Mouse (Mus musculus) naive thymus-derived CD4-positive, alpha-beta T cell, adult 2 months (primary cell): Measurements from ENCODE around the gene Prkg1.
"Not testable (repeated sequence)": the region's sequence is repeated elsewhere in the genome, so short reads cannot be mapped to it uniquely, and the experiment has no call there.

ENCODE experiments used
- DNase-seq: peaks from one replicate; pipeline ENCODE4 v3.0.0-alpha.2; 2011; ENCODE audit warnings: low read depth

Gene Prkg1

DNA sequence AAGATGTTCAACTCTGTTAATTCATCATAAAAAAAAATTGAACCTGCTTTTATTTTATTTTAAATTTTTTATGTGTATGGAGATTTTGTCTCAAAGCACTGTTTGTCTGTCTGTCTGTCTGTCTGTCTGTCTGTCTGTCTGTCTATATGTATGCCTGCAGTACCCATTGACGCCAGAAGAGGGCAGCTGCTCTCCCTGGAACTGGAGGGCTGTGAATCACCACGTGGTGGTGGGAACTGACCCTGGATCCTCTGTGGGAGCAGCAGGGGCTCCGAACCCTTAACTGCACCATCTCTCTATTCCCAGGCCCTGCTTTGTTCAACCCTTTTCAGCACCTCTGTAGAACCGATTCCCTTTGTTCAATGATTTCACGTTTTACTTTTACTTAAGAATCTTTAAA is 338.7 kb downstream of the Prkg1 start:
- peak; percentile 6 for DNase-seq

DNA sequence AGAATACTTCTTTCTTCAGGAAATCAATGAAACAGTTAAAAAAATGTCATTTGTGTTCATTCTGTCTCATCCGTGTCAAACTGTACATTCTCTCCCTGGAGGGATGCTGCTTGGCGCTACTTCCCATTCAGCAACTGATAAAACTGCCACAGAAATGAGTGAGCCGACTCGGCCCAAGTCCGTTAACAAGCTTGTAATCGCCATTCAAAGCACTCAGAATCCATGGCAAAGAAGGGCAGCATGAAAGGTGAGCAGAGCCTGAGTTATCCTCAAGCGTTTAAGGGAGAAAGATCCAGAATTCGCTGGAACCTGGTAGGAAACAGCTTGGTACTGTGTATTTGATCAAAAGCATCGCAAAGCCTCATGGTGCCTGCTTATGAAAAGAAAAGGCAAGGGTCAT is 339.6 kb downstream of the Prkg1 start:
- no peak for DNase-seq

DNA sequence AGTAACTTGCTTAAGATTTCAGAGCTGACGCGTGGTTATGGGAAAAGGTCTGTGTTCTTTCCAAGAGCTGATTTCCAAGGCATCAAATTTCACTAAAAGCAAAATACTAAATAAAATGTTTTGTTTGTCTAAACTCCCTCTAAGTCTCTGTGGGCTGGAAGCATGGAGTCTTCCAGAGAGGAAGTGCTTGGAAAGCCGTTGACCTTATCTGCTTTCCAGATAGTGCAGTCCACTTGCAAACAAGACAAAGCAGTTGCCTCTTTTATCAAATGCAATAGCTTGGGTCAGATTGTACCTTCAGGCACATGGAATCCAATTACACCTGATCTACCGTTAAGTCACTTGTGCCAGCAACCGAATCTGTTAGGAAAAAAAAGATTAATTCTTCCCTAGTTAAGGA is 340.5 kb downstream of the Prkg1 start:
- no peak for DNase-seq

DNA sequence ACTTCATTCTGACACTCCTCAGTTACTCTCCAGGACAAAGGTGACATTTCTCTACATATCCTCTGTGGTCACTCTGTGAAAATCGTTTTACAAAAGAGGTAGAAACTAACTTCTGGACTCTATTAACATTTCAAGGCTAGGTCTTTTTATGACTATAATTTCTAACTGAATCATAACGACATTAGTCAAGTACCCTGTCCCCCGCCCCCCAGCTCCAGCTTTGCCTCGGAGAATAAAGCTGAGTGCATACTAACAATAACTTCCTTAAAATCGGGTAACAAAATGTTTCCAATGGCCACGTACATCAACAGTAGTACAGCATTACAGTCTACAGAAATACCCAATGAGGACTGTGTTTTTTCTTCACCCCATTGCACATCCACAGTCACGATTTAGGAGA is 351.3 kb downstream of the Prkg1 start:
- DNase-seq, result no peak

DNA sequence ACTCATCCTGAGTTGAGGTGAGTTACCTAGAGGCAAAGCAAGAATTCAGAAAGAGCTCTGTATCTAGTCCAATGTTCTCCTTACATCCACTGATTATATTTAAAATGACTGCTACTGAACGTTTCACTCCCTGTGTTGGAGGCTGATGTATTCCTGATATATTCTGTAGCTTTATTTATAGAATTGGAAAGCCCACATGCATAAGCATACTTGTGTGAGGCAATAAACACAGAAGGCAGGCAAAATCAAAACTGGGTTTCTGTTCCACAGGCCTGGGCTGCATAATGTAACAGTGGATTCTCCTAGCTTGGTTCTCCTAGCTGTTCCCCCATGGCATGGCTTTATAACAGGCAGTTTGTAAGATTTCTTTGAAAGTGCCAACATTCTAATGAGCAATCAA is 368.7 kb downstream of the Prkg1 start:
- no peak for DNase-seq

DNA sequence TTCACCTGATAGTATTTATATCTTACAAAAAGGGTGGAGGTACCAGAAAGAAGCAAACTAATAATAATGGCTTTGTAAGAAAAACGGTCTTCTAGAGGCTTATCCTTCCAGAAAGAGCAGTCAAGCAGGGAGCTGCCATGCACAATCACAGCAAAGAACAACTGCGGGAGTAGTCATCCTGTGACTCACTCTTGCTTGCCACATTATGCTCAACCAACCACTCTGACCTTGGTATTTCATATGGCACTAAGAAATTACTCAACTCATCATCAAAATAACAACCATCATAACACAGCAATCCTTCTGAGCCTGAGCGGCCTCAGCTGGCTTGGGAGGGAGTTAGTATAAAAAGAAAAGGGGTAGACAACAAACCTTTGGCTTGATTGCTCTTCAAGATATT is 379.5 kb downstream of the Prkg1 start:
- no peak for DNase-seq

DNA sequence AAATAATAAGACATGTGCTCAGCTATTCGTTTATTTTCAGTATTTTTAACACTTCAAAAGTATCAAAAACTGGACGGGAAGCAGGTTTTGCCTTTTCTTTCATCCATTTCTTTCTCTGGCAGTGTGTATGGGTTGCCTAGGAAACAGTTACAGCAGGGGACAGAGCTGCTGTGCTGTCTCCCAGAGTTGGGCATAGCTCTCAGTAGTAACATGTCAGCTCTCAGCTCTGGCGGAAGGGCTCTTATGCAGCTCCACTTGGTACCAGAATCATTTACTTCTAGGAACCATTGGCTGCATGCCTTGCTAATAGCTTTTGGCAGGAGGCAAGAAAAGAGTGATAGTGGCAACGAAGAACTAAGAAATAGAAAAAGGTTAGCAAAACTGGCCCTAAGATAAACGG is 381.0 kb downstream of the Prkg1 start:
- no peak for DNase-seq

DNA sequence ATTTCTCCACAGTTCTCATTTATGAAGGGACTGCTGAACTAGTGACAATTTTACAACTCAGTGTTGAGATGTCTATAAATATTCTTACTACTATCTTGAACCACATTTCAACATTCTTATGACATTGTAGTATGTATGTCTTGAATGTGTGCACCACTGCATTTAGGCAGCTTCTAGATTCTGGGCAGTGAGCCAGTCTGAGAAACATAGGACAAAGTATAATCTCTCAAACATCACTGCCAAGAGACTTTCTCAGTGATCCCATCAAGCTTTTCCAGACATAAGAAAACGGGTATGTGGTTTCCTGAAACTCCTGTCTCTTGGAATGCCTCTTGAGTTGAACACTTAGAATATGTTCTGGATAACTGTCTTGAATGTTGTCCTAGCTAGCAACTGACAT is 394.7 kb downstream of the Prkg1 start:
- DNase-seq, result no peak

DNA sequence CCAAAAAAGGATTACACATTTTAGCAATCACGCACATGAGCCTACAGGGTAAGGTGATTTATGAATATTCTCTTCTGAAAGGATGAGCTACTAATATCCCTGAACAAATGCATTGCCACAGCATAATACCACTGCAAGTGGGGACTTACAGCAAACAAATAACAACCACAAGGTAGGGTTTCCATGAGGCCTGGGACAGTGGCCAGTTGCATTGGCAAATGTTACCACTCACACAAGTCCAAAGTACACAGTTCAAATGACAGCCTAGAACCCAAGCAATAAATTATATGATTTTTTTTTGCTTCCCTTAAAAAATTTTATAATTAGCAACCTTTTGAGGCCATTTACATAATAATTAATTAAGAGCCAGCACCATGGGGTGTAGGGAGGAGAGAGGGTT is 395.7 kb downstream of the Prkg1 start:
- DNase-seq, result no peak

DNA sequence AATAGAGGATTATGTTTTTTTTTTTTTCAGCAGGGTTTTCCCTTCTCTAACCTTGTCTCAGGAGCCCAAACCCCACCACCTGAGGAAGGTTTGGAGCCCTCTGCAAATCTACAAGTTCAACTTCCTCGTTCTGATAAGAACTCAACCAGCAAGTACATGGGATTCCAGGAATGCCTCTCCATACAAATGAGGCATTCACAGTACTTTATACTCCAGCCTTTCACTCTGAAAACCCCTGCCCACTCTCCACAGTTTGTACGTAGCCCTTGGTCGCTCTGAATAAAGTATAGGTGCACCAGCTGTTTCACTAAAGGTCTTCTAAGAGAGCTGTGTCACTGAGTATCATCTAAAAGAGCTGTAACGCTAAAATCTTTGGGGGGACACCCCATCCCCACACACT is 402.8 kb downstream of the Prkg1 start:
- no peak for DNase-seq

DNA sequence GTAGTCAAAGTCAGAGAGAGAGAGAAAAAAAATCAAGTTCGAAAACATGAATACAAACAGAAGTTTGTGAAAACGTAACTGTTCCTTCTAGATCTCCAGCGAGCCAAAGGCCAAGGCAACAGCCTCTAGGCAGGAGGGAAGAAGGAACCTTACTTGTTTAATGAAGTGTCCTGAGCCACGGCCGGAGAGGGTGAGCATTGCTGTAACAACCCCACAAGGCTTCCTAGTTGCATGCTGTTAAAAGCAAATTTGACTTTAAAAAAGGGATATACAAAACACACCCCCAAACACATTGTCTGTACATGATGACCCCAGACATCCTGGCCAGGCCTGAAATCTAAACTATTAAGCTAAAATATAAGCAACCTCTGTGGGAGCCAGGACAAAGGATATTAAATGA is 403.3 kb downstream of the Prkg1 start:
- DNase-seq, result no peak

DNA sequence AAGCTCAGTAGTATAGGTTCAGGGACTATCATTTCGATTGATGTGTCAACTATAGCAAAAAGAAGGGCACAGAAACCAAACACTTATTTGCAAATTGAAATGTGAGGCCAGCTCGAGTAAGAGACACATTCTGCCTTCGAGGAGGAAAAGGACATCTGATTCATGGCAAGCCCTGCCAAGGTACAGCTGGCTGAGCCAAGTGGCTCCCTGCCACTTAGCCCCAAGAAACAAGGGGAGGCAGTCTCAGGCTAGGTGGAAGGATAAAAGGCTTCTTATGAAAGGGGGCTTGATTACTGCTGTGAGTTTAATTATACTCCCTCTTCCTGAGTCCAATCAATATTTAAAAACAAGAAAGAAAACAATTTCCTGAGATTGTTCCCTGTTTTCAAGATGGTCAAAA is 403.7 kb downstream of the Prkg1 start:
- no peak for DNase-seq

DNA sequence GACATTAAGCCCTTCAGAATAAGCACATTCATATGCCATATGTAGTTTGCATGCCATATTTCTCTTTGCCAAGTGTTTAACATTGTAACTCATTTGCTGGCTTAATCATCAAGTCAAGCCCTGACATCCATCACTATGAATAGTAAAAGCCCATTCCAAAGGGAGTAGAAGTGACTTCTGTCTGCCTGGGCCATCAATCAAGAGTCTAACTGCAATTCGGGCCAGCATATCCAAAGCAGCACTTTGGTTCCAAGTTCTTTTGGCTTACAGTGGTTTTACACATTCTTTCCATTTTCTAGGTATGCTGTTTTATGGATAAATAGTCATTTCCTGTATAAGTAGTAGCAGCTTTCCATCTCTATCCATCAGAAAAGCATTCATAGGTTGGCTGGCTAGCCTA is 409.9 kb downstream of the Prkg1 start:
- DNase-seq, result no peak

DNA sequence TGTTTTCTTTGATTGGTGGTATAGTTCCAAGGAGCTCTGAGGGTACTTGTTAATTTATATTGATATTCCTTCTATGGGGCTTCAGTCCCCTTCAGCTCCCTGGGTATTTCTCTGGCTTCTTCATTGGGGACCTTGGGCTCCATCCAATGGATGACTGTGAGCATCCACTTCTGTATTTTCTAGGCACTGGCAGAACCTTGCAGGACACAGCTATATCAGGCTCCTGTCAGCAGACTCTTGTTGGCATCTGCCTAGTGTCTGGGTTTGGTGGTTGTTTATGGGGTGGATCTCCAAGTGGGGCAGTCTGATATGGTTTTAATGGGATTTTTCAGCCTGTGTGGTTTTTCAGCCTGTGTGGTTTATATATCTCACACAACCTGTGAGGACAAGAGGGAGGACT is 412.0 kb downstream of the Prkg1 start:
- not testable (repeated sequence) for DNase-seq

DNA sequence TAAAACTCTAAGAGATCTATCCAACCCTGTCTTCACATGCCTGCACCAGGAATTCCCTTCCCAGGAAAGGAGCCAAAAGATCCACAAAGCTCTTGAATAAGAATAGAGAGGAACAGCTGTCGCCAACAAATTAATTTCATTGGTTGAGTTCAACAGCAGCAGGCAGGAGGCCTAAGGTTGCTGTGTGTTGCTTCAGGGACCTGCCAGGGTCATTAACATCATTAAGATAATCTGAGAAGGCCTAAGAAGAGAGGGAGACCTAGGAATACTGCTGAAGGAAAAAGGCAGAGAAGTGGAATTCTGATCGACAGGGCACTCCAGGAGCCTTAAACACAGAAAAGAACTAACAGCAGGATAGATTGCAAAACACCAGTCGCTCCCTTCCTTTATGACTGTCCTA is 413.0 kb downstream of the Prkg1 start:
- DNase-seq, result no peak

DNA sequence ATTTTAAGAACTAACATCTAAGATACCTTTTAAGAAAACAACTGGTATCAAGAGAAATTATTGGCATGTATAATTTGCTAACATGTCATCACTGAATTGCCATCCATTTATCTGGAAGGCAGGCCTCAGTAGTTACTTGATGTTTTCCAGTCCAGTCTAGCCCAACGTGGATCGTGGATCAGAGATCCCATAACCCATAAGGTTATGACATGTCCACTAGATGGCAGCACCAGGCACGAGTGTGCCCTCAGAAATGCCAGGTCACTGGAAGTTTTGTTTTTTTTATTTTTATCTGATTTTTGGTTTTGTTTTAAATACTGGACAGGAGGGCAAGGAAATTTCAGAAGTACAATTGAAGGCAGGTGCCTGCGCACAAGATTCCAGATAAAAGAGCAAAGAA is 422.7 kb downstream of the Prkg1 start:
- DNase-seq, result peak; percentile 75

DNA sequence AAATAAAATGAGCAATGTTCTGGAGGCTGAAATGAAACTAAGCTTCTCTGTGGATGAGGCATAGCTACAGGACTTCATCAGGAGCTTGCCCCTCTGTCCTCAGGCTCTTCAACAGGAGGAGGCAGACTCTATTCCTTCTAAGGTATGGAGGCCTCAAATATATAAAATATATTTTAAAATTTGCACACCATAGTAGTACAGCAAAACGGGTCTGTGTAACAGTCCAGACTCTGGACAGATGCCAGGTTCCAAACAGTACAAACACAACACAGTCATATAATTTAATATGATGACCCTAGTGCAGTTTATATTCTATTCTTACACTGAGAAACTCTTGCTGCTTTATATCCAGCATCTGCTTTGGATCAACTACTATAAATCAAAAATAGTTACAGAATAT is 423.9 kb downstream of the Prkg1 start:
- DNase-seq, result no peak

DNA sequence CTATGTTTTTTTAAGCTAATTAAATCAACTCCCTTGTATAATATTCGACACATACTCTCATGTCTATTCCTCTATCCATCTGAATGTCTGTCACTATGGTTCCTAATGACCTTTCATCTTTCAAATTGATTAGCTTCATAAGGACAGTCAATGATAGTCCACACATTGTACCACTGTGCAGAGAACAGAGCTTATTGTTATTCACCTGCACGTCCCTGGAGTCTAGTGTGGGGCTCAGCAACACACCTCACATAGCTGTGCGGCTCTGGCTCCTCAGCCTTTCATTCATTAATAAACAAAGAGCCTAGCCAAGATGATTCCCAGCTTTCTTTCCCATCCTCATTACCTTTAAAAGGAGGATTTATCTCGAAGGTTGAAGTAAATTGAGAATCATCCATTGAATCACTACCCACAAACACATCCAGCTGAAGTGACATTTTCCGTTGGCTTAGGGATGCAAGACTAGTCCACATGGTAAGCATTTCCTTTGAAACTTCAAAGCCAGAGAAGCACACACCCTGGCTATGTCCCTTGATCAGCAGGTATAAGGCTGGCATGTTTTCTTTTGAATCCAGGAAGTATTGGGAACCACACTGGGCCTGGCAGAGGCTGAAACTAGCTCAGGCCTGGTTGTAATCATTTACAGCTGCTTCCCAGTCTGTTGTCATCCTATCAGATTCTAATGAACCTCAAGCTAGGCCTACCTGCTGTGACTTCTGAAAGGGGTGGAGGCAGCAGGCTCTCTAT is 426.3 kb downstream of the Prkg1 start:
- peak; percentile 17 for DNase-seq

DNA sequence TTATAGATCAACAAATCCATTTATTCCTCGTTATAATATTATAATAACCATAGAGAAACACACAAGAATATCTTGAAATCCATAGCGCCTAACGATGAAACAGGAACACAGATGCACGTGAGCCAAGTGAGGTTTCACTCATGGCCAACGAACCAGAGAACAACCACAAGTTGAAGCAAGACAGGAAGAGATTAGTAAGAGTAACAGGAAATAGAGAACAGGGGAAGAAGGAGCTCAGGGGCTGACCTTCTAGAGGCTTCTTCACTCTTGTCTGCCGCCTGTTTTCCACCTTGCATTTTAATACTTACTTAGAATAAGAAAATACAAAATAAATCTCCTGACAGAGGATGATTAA is 427.0 kb downstream of the Prkg1 start:
- peak; percentile 75 for DNase-seq

DNA sequence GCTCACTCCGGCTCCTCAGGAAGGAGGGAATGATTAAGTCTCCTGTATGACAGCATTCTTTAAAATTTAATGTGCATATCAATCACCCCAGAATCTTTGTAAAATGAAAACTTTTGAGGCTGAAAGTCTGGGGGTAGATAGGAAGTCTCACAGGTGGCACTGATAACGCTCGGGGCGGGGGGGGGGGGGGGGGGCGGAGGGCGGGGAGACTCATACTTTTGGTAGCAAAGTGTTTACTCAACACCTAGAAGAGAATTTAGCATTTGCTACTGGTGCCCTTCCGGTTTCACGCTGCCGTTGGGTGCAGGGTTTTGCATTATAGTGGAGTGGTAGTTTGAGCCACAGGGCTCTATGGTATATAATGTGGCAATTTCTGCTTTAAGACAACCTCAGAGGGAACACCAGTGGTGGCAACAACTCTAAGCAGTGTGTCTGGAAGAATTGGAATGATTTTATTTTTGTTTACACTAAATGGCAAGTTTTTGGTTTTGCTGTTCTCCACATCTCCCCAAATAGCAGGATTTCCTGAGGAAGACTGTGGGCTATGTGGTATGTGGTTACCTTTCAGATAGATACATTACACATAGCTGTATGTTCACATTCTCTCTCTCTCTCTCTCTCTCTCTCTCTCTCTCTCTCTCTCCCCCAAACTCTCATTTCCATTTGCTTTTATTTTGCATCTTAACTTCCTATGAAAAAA is 427.5 kb downstream of the Prkg1 start:
- DNase-seq, result peak; percentile 69

DNA sequence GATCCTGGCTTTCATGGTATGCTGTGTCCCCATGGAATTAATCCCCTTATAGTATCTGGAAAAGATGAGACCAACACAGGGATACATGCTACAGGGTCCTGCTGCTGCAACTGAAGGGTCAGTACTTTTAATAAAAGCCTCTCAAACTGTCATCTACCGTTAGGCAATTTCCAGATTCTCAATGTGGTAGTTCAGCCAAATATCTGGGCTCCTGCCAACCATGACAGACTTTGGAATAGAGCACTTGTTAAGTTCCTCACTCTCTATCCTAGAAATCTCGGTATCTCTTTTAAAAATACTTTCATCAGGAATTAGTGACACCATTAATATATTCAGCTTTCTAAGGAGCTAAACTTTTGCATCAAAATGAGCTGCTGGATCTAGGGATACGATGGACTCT is 428.5 kb downstream of the Prkg1 start:
- no peak for DNase-seq

DNA sequence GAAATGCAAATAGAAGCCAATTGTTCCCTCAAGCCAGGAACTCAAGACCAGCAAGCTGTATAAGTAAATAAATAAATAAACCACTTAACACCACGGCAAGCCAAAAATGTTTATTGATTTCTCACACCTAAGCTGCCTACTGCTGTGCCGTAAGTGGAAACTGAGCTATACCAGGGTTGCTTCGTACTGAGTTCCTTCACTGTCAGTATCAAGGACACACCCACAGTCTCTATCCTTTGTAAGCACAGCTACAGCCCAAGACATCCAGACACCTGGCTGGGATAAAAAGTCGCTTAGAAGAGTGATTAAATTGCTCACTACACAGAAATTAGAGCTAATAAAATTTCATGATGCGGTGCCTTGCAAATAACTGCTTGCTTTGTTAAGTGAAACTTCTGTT is 434.9 kb downstream of the Prkg1 start:
- no peak for DNase-seq

DNA sequence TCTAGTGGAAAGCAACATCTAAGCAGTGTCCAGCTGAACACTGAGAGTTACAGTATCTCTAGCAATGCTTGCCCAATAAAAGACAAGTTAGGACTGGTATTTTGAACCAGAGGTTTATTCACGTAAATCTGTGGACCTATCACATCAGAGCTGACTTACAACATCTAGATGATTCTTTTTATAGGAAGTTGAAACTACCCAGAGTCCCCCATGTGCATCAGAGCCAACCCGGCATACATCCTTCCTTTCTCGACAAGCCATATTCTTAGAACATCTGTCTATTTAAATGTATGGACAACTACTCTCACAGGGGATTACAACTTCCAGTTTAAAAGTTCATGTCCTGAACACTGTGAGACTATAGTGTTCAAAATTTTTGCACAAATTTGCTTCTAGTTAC is 460.1 kb downstream of the Prkg1 start:
- DNase-seq, result no peak

DNA sequence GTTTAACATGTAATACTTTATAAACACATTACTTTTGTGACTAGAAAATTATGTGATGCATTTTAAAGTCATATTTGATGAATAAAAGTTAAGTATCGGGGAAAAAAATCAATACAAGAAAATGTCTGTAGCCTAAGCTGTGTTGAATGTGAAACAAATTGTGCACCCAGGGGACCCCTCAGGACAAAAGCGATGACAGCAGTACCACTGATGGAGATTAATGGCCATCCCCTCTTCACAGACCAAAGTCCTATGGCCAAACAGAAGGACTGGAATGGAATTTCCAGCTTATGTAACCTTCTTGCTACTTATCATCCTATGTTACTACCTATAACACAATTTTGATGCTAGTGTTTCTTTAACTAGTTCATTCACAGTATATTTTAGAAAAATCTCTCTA is 473.6 kb downstream of the Prkg1 start:
- no peak for DNase-seq
